Mouse (Mus musculus): ENCODE data around the gene Stx6.
A peak's percentile ranks its signal among the peaks of the same experiment; 100 is the strongest.

Gene Stx6

DNA sequence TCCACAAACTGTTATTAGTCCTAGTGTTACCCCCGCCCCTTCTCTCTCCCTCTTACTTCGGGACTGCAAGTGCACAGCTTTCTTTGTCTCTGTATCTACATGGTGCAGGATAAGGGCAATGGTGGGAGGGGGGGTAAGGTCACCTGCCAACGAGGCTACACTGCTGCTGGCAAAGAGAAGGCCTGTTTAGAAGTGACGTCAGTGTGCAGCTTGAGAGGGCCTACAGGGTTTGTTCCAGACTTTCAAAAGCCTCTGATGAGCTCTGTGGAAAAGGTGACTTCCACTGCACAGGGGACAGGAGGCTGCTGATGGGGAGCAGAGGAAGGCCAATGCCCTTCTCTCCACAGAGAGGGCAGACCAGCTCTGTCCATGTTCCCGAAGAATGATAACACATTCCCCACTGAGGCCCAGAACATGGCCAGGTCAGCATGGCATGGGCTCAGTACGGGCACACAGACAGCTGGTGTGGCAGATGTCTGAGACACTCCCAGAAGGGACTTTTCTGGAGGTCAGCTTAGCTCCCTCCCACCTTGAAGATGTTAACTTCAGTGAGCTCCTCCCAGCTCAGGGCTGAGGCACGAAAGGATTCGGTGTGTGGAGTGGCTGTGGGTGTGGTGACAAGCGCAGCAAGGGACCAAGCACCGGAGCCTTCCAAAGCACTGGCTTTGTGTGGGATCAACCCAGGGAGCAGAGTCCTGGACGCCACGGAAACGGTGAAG lies 78.0 kb downstream of the Stx6 start:
- DNase-seq: no peak

- DNase-seq: no peak
These were observed 78.9 kb downstream of the Stx6 start for GRCm38 (mm10) chr1:155237390-155237789.

- DNase-seq: peak; percentile 70 to 82
These were observed 79.6 kb downstream of the Stx6 start for GRCm38 (mm10) chr1:155238126-155238525.

DNA sequence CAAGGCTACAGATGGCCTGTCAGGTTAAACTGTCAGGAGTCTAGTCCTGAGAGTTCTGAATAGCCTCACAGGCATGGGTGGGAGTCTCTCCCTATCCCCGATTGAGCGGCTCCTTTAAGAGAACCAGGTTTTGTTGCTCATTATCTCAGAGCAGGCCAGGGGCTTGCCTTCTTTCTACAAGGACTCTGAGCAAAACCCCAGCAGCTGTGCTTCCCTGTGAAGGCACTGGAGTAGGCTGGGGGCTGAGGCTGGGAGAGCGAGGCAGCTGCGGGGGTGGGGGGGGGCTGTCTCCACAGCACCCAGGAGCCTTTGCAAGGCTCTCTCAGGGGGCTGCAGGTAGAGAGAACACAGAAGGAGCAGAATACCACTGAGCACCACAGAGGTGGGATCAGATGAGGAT lies 80.7 kb downstream of the Stx6 start:
- DNase-seq: no peak

DNA sequence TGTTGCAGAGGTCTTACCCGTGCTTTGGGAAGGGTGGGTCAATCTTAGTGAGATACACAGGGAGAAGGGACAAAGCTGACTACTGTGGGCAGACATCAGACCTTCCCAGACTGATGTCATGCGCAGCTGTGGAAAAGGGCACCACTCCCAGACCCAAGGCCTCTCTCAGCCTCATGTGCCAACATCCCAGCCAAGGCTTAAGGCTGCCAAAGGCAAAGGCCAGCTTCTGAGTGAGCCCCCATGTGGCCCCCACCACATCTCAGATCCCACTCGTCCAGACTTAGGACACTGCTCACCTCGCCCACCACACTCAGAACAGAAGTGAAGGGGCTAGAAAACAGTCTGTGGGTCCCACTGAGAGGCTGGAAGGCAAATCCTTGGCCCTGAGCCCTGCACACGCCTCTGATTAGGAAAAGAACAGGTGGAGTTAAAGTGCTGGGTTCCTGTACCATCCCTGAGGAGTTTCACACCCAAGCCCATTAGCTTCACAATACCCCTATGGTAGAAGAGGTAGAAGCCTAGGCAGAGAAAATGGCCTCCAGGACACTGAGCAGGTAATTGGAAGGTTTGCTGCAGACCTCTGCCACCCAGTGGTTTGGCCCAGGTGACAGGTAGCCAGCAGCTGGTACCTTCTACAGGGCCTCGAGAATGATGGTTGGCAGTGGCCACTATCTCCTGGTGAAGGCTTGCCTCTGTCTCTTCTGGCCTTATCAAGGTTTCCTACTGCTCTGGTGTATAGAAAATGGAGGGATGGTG lies 81.6 kb downstream of the Stx6 start:
- DNase-seq: no peak

DNA sequence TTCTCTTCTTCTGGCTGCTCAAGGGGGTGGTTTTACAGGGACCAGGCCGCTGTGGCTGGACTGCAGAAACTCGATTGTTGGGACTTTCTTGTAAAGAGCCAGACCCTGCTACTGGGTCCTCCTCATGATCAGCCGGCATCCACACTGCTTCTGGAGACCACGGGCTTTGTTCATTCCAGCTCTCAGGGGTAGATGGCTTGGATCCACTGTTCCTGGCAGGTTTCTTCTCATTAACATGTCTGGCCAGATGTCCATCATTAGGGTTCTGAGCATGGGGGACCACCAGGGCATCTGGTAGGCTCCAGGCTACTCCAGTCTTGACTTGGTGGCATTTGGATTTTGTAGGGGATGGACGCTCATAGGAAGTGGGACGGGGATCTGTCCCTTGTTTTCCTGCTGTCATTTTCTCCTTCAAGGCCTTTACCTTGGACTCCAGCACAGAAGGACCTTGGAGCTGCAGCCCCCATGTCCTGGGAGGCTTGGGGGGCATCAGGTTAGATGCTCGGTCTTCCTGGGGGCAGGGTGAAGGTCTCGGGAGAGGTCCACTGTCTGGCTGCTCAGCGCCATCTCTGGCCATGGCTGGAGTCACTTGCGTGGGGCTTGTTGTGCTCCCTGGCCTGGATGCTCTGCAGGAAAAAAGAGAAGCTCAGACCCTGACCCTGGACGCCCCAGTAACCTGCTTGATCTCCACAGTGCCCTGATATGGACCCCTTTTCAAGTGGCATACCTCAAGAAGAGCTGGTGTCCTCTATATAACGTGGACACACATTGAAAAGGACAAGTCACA lies 83.4 kb downstream of the Stx6 start:
- peak in 1 of 2 experiments; percentile 53 for DNase-seq

DNA sequence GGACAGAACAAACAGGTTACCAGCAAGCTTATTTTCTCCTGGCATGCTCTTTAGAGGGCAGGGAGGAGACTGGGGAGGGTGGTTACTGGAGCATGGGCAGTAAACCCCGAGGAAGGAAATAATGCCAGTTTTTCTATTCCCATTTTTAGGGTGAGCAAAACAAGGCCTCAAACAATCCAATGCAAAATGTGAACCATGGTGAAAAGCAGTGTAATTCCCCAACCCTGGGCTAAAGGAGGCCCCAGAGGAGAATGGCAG lies 83.9 kb downstream of the Stx6 start:
- peak in 1 of 2 experiments; percentile 45 for DNase-seq

DNA sequence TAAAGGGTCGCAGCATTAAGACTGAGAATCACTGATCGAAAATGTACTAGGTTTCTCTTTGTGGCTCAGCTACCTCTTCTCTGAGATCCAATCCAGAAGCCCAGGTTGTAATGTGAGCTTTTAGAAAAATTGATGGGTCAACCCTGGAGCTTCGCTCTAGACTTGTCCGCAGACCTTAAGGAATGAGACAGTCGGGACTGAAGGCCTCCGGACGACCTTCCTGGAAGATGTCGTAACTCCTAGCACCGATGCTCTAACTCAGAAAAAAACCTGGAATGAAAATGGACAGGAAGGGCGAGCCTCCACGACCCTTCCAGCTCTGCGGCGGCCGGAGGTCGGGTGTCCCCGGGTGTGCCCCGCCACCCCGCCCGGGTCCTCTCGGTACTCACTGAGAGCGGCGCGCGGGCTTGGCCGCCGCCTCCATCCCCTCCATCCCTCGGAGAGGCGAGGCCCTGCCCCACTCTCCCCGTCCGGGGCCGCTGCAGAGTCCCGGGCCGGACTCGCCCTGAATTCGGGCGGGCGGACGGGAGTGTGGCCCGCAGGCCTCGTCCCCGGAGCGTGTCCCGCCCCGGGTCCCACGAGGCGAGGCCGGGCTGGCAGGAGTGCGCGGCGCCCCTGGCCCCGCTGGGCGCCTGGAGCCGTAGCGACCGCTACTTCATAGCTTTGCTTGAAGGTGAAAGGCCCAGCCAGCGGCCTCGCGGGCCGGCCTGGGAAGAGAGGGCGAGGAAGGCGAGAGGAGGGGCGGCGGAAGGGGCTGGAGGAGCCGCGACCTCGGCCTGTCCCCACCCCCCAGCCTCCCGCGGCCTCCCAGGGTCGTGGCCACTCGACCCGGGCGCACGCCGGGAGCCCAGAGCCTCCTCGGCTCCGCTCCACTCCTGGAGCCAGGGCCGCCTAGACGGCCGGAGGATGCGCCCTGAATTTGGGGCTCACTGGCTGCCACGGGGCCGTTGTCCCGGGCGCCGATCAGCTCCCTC lies 85.6 kb downstream of the Stx6 start, which contains the start of gene BC034090:
Gene BC034090, minus strand, starts transcription at position 648 of the 974 bp plus-strand sequence.
- DNase-seq: peak; percentile 73 to 78

- peak in 1 of 2 experiments; percentile 48 for DNase-seq
These were observed 86.3 kb downstream of the Stx6 start for GRCm38 (mm10) chr1:155244771-155245211.

DNA sequence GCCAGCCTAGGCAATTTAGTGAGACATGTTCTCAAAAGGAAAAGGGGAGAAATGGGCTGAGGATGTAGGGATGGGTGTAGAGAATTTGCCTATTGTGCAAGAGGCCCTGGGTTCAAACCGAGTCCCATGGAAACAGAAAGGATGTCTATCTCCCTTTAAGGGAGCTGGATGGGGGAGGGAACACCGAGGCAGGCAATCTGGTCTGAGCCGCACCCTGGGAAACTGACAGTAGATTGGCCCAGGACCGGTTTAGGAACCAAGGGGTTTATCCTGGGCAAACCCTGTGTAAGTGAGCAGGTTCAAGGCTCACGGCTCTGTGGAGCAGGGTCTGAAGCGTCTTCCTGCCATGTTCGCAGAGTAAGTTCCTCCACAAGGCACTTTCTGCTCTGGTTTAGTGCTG lies 87.0 kb downstream of the Stx6 start:
- peak in 1 of 2 experiments; percentile 43 for DNase-seq

DNA sequence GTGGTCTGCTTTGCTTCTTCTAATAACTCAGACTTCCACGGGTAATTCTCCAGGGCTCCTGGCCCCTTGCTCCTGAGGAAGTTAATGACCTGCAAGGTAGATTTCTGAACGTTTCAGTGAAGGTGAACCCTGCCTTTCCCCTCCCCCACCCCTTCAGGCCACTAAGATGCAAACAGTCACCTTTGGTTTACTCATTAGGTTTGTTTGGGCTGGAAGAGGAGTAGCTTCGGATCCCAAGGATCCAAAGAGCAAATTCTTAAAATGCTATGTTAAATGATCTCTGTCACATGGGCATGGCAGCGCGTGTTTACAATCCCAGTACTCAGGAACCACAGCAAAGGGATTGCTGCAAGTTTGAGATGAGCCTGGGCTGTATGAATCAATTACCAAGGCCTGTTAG lies 88.9 kb downstream of the Stx6 start:
- peak; percentile 75 to 85 for DNase-seq

- no peak for DNase-seq
These were observed 89.5 kb downstream of the Stx6 start for GRCm38 (mm10) chr1:155248041-155248440.

- DNase-seq: peak in 1 of 2 experiments; percentile 63
These were observed 91.4 kb downstream of the Stx6 start for GRCm38 (mm10) chr1:155249896-155250295.

DNA sequence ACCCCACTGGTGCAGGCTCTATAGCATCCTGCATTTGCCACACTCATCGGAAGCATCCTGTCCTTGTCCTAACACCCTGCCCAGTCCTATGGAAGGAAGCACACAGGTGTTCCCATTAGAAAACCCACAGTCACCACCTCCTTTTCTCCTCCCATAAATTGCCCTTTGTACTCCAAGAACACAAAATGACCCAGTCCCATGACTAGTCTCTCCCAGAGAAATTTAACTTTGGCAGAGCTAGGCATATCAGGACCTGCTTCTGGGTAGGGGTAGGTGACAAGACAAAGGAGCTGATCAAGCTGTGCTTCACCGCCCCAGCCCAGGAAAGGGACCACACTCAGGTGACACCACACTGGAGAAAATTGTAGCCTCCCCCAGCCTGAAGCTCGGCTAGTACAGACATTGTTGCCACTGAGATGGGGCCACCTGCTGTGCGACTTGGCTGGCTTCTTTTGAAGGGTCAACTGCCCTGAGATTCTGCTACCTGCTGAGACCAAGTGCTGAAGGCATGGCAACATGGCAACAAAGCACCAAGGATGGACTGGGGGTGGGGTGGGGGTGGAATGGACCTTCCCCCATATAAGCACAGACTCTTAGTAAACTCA lies 92.1 kb downstream of the Stx6 start:
- peak; percentile 65 to 81 for DNase-seq

- DNase-seq: peak in 1 of 2 experiments; percentile 5
These were observed 93.1 kb downstream of the Stx6 start for GRCm38 (mm10) chr1:155251596-155251995.

- DNase-seq: peak in 1 of 2 experiments; percentile 57
These were observed 94.2 kb downstream of the Stx6 start for GRCm38 (mm10) chr1:155252631-155253121.

- DNase-seq: no peak
These were observed 94.6 kb downstream of the Stx6 start for GRCm38 (mm10) chr1:155253126-155253525.

GRCm38 (mm10) chr1:155254309-155254708 lies 95.8 kb downstream of the Stx6 start:
- DNase-seq: peak in 1 of 2 experiments; percentile 0

All from kidney, adult 8-10 months (tissue).